Mouse (Mus musculus) thymus, postnatal 0 days (tissue): Measurements from ENCODE around the gene Fam78b. TPM values are rescaled to one million over a fixed set of nuclear protein-coding genes. Genes with fewer than 3 reads are reported as not detected.
A peak's percentile ranks its signal among the peaks of the same experiment; 100 is the strongest.

ENCODE experiments used
- DNase-seq: peaks from one replicate; pipeline ENCODE4 v3.0.0-alpha.2; 2015; ENCODE audit warnings: low spot score
- polyA plus RNA-seq: library from polyadenylated mRNA; unstranded; fragments of >200 nt; fragmentation: Nextera tagmentation; extraction: Ambion mirVana; gene quantifications from 2 replicates; pipeline ENCODE4 v1.2.1, GENCODE M21; 2015

The Fam78b gene
- 0.54 and 0.70 TPM in 2 replicates for polyA plus RNA-seq

- DNase-seq = peak; percentile 28
Observed at GRCm38 (mm10) chr1:167001174-167001843, at the start of gene Fam78b. Gene Fam78b (plus strand): TSS chr1:167001417.

- DNase-seq = peak; percentile 5
Observed at GRCm38 (mm10) chr1:166964508-166964907, 36.7 kb upstream of the Fam78b start.

- DNase-seq = no peak
Observed at GRCm38 (mm10) chr1:166968271-166968670, 32.9 kb upstream of the Fam78b start.

GRCm38 (mm10) chr1:166973731-166974130 is 27.5 kb upstream of the Fam78b start:
- DNase-seq = no peak

GRCm38 (mm10) chr1:166978611-166979010 is 22.6 kb upstream of the Fam78b start:
- no peak for DNase-seq

GRCm38 (mm10) chr1:166994266-166994665 is 7.0 kb upstream of the Fam78b start:
- DNase-seq = no peak

GRCm38 (mm10) chr1:166996250-166996649 is 5.0 kb upstream of the Fam78b start:
- no peak for DNase-seq

GRCm38 (mm10) chr1:166996811-166997210 is 4.4 kb upstream of the Fam78b start:
- no peak for DNase-seq

GRCm38 (mm10) chr1:167000529-167001173 is 566 bp upstream of the Fam78b start:
- peak; percentile 57 for DNase-seq

GRCm38 (mm10) chr1:167001844-167002485 is 748 bp downstream of the Fam78b start:
- DNase-seq = no peak

- no peak for DNase-seq
Observed at GRCm38 (mm10) chr1:167002486-167002850, 1.3 kb downstream of the Fam78b start.

- DNase-seq = no peak
Observed at GRCm38 (mm10) chr1:167004621-167005020, 3.4 kb downstream of the Fam78b start.

GRCm38 (mm10) chr1:167007341-167007740 is 6.1 kb downstream of the Fam78b start:
- no peak for DNase-seq

- DNase-seq = no peak
Observed at GRCm38 (mm10) chr1:167010190-167010589, 9.0 kb downstream of the Fam78b start.

- no peak for DNase-seq
Observed at GRCm38 (mm10) chr1:167011301-167011700, 10.1 kb downstream of the Fam78b start.

GRCm38 (mm10) chr1:167012616-167013015 is 11.4 kb downstream of the Fam78b start:
- DNase-seq = no peak

GRCm38 (mm10) chr1:167013234-167013864 is 12.1 kb downstream of the Fam78b start:
- DNase-seq = no peak

- no peak for DNase-seq
Observed at GRCm38 (mm10) chr1:167016269-167016668, 15.1 kb downstream of the Fam78b start.

GRCm38 (mm10) chr1:167022001-167022424 is 20.8 kb downstream of the Fam78b start:
- DNase-seq = no peak

GRCm38 (mm10) chr1:167022541-167023121 is 21.4 kb downstream of the Fam78b start:
- no peak for DNase-seq

- DNase-seq = no peak
Observed at GRCm38 (mm10) chr1:167023794-167024193, 22.6 kb downstream of the Fam78b start.

GRCm38 (mm10) chr1:167024961-167025360 is 23.7 kb downstream of the Fam78b start:
- no peak for DNase-seq
